In the genomic region with DNA sequence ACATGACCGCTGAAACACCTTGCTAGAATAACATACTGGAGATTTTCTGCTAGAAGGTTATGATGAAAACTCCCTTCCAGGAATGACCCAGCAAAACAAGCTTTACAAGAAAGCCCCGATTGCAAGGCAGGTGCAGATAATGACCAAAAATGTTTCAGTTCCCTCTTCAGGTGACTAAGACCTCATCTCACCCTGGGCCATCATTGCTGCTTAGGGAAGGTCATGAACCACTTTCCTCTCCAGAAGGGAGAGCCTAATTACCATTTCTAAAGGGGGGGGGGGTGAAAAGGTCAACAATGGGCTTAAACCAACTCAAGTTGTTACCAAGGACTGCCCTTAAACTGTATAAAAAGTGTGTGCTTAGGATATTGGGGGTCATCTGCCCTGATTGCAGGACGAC, we compare ENCODE assay signal across 22 mouse cellular contexts. TPM values are rescaled to one million over a fixed set of nuclear protein-coding genes. Genes with fewer than 3 reads are reported as not detected.
"Had no signal": no experiment of that assay in that cellular context is flagged by ENCODE, and none has a peak within 500 bp of the region (broad histone marks: within the 10 kb centered on the region; RNA-seq: fewer than 3 reads in every experiment).

No protein-coding gene starts in this region.

- H3K4me3 ChIP-seq: lung, embryonic 15.5 days; midbrain, embryonic 10.5 days; midbrain, embryonic 12.5 days; myocyte; neural tube, embryonic 13.5 days; neural tube, embryonic 15.5 days; stomach, embryonic 15.5 days had no signal

- H3K4me1 ChIP-seq: lung, embryonic 15.5 days; midbrain, embryonic 10.5 days; midbrain, embryonic 12.5 days; neural tube, embryonic 13.5 days; neural tube, embryonic 15.5 days; stomach, embryonic 15.5 days had no signal

- H3K27ac ChIP-seq: lung, embryonic 15.5 days; midbrain, embryonic 10.5 days; midbrain, embryonic 12.5 days; neural tube, embryonic 13.5 days; neural tube, embryonic 15.5 days; stomach, embryonic 15.5 days; stomach, postnatal 0 days had no signal

- H3K4me2 ChIP-seq: lung, embryonic 15.5 days; midbrain, embryonic 12.5 days; neural tube, embryonic 13.5 days; neural tube, embryonic 15.5 days; stomach, embryonic 15.5 days had no signal

- H3K27me3 ChIP-seq: lung, embryonic 15.5 days; midbrain, embryonic 12.5 days; neural tube, embryonic 13.5 days; neural tube, embryonic 15.5 days; stomach, embryonic 15.5 days had no signal

- DNase-seq: liver, postnatal 0 days; lung, adult 2 months; lung, postnatal 4 days; midbrain, embryonic 14.5 days; retina, postnatal 1 day; right cerebral cortex, adult 18-20 months; thymus, adult 2 months; thymus, postnatal 14 days; thymus, postnatal 36 days had no signal

- H3K36me3 ChIP-seq: lung, embryonic 15.5 days; midbrain, embryonic 10.5 days; midbrain, embryonic 12.5 days; neural tube, embryonic 13.5 days; neural tube, embryonic 15.5 days; stomach, embryonic 15.5 days had no signal

- H3K9ac ChIP-seq: liver, postnatal 0 days; lung, embryonic 15.5 days; midbrain, embryonic 12.5 days; neural tube, embryonic 13.5 days; neural tube, embryonic 15.5 days; stomach, embryonic 15.5 days had no signal

- H3K9me3 ChIP-seq: lung, embryonic 15.5 days; midbrain, embryonic 10.5 days; midbrain, embryonic 12.5 days; neural tube, embryonic 13.5 days; neural tube, embryonic 15.5 days; stomach, embryonic 15.5 days had no signal

RNA-seq across cellular contexts. Expression of a gene that starts 59.8 kb away (rescaled TPM):
- total RNA-seq: megakaryocyte, adult 5-6 weeks; megakaryocyte-erythroid progenitor cell, adult 5-6 weeks had no signal
- polyA plus RNA-seq: liver, postnatal 0 days; lung, embryonic 15.5 days; midbrain, embryonic 10.5 days; midbrain, embryonic 12.5 days; midbrain, embryonic 14.5 days; midbrain, embryonic 16.5 days; myocyte; neural tube, embryonic 11.5 days; neural tube, embryonic 13.5 days; neural tube, embryonic 15.5 days; spleen, adult 2 months; stomach, embryonic 15.5 days; stomach, postnatal 0 days; thymus, adult 2 months had no signal
